Mouse (Mus musculus) frontal cortex, postnatal 25 days (tissue): ENCODE measurements around the gene Lrrtm1.

ENCODE experiments used
- DNase-seq, 2 experiments: peaks; one replicate each; pipeline ENCODE4 v3.0.0; 2022; ENCODE audit warnings: low spot score in 2 of 2

Gene Lrrtm1

GRCm38 (mm10) chr6:77306796-77307195 is 64.3 kb downstream of the Lrrtm1 start:
- DNase-seq = no peak
